Mouse (Mus musculus) right cerebral cortex, adult 2 months (tissue): ENCODE measurements around the gene Mei1.

ENCODE experiments used
- DNase-seq, 2 experiments: peaks; one replicate each; pipeline ENCODE4 v3.0.0; 2021 to 2022; ENCODE audit warnings: low spot score in 2 of 2

The Mei1 gene

DNA sequence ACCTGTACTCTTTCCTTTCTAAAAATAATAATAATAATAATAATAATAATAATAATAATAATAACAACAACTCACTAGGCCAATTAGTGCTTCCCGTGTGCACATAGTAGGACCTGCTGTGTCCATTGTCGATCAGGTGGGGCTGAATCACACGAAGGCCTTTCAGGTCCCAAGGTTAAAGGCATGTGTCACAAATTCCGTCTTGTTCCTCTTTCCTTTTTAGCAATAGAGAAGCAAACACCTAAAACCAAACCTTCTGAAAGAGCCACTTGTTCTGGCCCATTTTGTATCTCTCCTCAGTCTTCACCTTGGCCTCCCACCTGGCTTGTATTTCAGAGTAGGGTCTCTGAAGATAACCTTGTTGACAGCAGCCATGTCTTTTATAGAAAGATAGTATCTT lies 81.4 kb downstream of the Mei1 start:
- no peak for DNase-seq

DNA sequence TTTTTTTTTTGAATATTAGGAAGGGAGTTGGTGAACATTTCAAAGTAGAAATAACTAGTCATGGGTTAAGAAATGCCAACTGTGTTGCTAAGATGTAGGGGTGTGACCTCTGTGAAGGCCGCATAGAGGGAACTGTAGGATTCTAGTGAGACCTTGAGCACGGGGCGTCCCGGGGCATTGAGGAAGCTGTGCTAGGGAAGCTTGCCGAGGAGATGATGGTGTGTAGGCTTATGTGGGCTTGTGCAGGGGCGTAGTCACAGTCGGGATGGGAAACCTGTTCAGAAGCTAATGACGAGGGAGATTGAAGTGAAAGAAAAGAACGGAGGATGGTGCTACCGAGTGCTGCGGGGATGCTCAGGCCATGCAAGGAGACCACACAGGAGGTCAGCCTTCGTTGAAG lies 82.2 kb downstream of the Mei1 start:
- no peak for DNase-seq

DNA sequence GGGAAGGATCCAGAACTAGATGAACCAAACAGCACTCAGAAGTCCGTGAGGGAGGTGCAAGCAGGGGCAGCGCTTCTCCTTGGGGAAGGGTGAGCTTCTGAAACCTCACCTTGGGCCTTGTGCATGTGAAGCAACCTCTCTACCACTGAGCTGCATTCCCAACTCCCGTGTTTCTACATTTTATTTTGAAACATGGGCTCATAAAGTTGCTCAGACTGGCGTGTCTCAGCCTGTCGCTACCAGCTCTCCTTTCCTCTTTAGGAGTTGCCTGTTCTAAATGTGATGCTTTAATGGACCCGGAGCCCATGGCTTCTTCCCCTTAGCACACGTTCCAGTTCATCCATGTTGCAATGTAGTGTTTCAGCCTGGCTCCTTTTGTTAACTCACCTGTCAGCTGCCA lies 82.6 kb downstream of the Mei1 start:
- no peak for DNase-seq

DNA sequence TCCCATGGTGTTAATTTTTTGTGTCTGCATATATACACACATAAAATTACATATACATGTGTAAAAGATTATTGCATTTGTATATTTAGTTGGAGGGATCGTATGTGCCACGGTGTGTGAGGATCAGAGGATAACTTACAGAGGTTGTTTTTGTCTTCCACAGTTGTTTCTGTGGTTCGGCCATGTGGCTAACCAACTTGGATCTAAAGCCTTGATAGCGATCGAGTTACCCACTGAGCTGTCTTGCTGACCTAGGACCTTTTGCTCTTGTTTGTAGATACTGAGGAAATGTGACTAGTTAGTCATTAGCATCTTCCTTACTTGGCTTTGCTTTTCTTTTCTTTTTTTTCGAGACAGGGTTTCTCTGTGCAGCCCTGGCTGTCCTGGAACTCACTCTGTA lies 86.5 kb downstream of the Mei1 start:
- DNase-seq = no peak

DNA sequence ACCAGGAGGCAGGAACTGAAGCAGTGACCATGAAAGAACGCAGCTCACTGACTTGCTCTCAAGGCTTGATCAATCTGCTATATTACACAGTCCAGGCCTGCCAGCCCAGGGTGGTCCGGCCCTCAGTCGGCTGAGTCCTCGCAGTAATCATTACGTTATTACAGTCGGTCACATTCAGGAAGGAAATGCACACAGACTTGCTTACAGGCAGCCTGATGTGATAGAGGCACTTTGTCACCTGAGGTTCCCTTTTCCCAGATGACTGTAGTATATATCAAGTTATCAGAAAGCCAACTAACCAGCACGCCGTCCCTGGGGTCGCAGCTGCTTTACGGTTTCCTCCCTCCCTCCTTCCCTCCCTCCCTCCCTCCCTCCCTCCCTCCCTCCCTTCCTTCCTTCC lies 87.1 kb downstream of the Mei1 start:
- DNase-seq = no peak

DNA sequence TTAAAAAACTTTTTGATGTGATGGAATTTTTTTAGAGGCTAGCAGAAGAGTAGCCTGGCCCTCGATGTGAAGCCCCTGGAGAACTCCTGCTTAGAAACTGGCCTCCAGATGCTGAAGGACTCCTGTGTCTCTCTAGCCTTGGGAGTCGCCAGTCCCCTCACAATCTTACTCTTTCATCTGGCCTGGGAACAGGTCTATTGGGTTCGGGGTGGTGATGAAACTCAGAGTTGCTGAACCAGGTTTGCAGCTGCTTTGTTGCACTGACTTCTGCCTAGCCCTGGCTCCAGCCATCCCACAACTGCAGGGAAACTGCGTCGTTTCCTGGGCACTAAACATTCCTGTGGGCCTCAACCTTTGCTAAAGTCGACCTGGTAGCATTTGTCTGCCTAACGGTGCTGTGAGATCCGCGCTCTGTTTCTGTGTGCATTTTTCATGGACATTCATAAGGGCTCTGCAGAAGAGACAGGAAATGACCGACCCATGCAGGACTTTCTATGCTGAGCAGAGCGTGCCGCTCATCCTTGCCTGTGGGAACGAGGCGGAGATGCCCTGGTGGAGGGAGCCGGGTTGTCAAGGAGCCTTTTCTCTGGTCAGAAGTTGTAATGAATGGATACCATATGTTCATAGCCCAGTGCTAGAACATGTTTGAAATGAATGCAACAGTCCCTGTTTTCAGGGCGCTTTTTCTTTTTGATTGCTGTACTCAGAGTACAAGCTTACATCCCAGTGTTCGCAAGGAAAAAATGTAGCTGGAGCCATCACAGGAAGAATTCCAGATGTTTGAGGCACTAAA lies 88.6 kb downstream of the Mei1 start:
- no peak for DNase-seq

DNA sequence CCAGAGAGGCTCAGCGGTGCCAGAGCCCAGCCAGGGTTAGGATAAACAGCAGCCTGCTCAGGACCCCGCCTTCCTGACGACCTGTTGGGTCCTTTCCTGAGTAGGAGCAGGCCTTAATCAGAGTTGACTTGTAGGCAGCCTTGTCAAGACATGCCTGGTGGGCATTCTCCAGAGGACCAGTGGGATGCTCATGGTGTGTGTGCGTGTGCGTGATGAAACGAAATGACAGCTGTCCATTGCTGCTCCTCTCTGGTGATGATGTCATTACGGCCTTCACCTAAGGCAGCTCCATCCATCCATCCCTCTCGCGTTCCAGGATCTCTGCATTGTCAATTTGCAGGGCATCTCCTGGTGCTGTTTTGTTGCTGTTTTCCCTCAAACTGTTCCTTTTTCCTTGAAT lies 89.7 kb downstream of the Mei1 start:
- no peak for DNase-seq

DNA sequence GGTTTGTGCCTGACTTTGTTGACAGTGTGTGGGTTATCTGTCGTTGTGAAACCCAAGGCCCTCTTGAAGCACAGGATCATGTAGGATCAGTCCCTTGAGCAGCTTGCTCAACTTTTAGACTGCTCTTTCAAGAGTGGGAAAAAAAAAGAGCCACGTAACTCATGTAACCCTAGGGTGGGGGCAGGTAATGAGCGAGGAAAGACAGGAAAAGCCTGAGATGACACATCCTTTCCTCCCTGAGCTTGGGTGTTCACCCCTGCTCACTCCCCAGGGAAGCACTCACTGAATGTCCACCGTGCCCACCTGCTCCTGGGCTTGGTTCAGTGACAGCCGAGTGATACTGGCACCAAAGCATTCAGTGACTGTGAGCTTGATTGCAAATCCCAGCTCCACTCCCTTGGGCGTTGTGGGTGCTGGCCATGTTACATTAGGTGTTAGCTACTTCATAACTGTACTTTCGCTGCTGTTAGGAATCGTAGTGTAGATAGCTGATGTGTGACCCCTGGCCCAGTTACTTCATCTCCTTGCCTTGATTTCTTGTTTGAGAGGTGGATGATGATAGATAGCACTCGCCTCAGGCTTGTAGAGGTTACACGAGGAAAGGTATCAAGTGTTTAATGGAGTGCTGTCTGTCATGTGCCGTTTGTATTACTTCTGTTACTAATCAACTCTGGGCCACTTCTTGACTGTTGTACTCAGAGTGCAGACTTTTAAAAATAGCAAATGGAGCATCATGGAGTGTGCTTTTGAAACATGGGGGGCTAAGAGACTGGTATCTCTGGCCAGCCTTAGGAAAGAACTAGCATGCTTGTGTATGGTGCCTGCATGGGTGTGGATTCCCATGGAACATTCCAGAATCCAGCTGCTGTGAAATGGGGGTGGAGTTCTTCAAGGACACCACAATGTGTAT lies 91.2 kb downstream of the Mei1 start:
- no peak for DNase-seq

DNA sequence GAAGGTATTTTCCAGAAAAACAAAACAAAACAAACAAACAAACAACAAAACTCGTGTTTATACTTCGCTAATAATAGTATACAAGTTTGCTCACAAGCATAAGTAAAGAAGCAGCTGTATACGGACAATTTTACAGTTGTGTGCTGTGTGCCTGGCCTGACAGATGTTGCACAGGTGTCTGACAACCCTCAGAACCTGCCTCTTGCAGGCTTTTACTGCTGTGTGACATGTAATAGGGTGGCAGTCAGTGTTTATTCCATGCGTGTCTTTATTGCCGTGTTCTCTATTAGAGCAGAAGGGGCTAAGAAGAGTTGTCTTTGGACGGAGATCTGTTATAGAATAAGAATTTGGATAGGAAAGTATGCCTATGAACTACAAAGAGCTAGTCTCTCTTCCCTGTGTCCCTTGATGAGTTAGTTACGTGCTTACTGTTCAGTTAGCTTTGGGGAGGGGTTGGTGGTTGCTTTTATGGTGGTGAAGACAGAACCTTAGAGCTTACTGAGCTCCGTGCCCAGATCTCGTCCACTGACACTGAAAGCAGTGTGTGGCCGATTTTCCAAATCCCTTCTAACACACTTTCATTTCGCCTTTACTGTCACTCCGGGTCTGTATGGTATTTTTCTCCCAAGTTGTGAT lies 92.3 kb downstream of the Mei1 start:
- no peak for DNase-seq

DNA sequence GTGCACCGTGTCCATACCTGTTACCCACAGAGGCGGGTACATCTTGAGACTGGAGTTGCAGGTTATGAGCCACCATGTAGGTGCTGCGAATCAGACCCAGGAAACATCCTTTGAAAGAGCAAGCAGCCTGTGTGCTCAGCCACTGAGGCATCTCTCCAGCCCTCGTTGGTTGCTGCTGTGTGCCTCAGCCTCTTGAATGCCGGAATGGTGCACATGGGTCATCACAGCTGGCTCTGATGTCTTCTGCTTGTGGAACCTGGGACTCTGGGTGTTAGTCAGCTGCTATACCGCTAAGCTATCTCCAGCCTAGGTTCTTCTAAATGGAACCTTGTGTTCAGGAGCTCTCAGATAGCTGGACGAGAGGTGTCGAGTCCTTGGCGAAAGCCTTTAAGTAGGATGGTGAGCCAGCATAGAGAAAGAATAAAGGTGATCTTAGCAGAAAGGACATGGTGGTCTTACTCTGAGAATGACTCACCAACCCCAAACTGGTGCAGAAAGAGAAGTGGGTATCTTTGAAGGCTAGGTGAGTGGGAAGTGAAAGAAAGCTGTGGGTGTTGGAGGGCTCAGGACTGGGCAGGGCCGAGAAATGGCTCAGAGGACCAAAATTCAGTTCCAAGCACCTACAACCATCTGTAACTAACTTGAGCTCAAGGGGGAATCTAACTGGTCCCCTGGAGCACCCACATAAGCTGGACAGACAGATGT lies 93.7 kb downstream of the Mei1 start:
- DNase-seq = no peak

DNA sequence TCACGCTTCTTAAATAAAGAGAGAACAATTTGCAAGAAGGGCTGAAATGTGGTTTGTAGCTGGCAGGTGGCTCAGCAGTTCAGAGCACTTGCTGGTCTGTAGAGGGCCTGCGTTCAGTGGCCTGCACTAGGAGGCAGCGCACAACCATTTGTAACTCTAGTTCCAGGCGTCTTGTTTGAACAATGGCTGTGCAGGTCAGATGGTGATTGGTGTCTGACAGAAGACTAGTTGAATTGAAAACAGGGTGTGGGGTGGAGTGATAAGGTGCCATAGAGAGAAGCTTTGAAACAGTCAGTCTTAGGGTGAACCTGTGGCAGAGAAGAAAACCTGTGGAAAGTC lies 94.2 kb downstream of the Mei1 start:
- no peak for DNase-seq

DNA sequence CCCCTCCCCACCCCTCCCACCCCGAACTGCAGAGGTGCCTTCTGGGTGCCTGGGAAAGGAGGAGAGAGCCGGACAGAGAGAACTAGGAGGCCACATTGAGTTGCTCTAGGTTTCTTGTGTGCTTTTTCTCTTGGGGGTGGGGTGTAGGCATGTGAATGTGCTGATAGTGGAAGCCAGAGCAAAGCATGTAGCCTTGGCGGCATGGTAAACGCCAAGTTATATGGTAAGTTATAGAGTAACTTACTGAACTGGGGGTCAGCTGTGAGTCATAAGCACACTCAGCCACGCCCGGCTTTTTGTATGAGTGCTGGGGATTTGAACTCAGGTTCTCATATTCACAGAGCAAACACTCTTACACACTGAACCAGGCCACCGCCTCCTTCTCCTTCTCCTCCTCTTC lies 94.7 kb downstream of the Mei1 start:
- no peak for DNase-seq

DNA sequence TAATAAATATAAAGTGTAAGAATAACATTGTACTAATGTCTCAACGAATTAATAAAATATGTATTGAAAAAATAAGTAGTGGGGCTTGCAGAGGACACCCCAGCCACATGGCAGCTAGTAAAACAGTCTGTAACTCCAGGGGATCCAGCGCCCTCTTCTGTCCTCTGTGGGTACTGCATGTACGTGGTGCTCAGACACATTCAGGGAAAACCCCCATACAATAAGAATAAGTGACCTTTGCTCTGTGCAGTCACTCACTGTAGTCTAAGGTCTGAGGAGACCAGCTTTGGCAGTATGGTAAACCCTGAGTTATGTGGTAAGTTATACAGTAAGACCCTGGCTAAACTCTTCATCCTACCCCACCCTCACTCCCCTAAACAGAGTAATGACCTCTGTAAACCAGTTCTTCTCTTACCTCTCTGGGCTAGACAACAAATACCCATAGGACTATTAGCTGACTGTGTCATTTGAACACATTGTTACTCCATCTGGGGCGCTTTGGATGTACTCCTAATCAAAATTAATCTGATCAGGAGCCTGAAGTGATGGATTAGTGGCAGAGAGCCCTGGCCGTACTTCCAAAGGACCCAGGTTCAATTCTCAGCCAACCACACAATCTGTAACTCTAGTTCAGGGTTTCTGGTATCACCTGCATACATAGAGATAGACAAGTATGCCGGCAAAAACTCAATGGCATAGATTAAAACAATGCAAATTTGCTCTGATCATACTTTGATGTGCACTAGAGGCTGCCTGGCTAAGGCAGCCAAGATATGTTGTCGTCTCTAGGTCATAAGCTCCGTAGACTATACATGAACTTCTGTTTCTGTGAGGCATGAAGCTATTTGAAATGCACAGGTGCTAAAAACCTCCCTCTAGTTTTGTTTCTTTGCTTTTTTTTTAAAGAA lies 95.8 kb downstream of the Mei1 start:
- DNase-seq = peak; percentile 88 to 89

DNA sequence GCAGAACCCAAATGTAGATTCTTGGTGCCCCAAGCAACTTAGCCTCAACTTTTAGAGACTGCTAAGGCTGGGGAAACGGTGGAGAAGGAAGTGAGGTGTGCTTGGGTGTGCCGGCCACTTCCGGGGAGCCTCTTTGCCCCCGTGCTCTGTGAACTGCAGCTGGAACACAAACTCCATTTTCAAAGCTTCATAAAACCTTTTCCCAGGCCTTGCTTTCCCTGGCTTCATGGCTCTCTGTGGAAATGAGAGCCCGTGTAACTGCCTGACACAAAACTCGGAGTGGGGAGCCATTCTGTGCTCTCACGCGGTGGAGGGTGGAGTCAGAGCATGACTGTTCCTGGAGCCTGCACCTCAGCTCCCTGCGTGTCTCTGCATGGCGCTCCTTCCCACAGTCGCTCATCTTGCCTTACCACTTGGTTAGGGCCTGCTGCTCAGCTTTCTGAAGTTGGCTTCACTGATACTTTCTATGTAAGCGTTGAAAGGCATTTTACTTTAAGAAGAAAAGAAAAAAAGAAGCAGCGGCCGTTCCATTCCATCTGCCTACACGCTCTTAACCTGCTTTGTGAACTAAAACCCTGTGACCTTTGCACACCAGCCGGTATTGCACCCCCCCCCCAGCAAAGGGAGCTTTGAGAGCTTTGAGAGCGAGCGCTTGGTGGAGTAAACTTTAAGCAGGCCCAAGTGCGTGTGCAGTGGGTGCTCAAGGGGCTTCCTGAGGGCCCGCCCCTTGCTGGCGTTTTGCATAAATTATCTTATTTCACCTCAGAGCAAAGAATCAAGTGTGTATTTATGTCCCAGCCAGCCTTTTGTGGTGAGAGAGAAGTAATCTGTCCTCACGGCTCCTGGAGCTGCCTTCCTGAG lies 96.7 kb downstream of the Mei1 start:
- DNase-seq = no peak

DNA sequence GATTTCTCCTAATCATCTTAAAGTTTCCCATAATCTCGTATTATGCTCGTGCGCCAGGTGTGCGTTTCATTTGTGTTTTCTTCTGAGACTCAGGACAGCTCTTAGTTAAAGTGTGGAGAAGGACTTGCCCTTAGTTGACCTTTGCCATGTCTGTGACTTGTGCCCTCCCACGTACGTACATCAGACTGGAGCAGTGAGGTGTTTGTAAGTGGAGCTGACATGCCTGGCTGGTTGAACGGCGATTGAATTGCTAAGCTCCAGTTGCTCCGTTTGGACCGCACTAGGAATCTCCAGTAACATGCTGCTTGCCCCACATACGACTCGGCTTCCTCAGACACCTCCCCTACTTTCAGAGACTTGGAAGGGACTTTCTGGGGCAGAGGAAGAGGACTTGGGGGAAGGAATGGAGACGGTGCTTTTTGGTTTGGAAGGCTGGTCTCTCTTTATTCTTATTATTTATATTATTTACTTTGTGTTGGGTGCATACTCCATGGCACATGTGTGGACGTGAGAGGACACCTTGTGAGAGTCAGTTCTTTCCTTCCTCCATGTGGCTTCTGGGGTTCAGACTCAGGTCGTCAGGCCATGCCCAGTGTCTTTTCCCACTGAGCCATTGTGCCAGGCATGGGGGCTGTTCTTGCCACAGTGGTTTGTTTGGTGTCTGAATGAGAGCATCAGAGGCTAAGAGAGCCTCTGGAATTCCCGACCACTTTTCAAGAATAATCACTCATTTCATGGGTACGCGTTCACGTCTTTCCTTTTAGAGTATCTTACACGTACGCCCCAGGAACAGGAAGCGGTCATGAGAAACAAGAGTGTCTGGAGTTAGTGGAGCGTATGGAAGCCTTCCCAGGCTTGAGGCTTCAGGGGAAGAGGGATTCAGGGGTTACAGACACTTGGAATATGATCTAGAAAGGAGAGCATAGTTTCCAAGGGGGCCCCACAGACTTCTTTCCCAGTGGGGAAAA lies 97.7 kb downstream of the Mei1 start:
- DNase-seq = no peak

DNA sequence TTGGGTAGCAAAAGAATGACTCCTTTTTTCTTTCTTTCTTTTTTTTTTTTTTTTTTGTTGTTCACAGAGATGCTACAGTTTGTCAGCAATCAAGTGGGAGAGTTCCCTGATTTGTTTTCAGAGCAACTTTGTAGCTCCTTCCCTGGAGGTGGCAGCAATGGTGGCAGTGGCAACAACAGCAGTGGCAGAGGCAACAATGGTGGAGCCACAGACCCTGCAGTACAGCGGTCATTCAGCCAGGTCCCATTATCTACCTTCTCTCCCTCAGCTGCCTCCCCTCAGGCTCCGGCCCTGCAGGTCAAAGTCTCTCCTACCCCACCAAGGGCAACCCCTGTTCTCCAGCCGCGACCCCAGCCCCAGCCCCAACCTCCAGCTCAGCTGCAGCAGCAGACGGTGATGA lies 99.9 kb downstream of the Mei1 start:
- DNase-seq = no peak

DNA sequence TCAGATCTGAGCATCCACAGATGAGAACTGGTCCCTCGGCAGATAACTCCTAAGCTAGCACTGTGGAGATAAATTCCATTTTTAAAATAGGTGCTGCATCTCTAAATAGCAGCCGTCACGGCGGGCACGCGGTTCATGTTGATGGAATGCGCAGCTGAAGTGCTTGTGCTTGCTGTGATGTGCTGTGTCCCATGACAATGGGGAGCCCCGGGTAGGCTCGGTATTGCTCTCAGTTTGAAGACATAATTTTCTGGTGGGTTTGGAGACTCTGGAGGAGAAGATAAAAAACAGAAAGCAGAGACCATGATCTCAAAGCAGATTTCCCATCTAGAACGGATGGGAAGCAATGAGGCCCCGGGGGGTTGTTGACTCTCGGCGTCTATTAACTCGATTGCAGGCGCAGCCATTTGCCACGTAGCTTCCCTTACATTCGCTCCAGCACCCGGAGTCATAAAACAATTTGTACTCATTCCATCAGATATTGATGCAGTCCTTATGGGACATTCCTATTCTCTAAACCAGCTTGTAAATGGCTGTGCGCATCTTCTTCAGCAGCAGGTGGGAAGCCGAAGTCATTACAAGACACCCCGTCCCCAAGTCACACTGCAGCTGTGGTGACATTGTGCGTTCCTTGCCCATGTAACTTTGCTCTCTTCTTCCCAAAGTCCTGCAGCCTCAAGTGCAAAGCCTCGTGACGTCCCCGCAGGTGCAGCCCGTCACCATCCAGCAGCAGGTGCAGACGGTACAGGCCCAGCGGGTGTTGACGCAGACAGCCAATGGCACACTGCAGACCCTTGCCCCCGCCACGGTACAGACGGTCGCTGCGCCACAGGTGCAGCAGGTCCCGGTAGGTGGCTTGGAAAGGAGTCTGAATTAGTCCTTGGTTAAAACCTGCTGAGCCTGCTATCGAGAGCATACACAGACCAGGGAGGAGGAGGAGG lies 100.9 kb downstream of the Mei1 start:
- DNase-seq = no peak

DNA sequence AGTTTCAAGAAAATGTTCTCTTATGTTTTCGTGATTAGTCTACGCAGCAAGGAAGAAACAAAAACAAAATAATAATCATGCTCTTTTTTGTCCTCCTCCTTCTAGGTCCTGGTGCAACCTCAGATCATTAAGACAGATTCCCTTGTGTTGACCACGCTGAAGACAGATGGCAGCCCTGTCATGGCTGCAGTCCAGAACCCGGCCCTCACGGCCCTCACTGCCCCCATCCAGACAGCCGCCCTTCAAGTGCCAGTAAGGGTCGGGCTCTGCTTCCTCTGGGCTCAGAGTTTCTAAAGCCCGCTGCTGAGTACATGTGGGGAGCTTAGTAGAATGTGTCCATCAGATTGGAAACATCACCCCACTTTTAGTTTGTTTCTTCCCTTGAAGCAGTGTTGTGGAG lies 102.9 kb downstream of the Mei1 start:
- DNase-seq = no peak
